Mouse (Mus musculus) midbrain, embryonic 11.5 days (tissue): Measurements from ENCODE around the gene Rerg. TPM values are rescaled to one million over a fixed set of nuclear protein-coding genes. Genes with fewer than 3 reads are reported as not detected.

ENCODE experiments used
- ATAC-seq: fragments of 200-750 bp; cut with Nextera tagmentation; 2 replicates; pipeline ENCODE4 v1.8.0; 2017; ENCODE audit warnings: moderate TSS enrichment, moderate library complexity; ENCODE audit not compliant: low FRiP score
- DNase-seq: peaks from one replicate; pipeline ENCODE4 v3.0.0; 2015; ENCODE audit warnings: low spot score; ENCODE audit errors: missing footprints
- H3K27ac ChIP-seq: fragments of 300-500 bp; sonication (generic); 2 replicates; pipeline ENCODE4 v1.5.1; 2014; ENCODE audit warnings: low read depth, low read length
- H3K27me3 ChIP-seq: fragments of 300-500 bp; sonication (generic); 2 replicates; pipeline ENCODE4 v1.6.1; 2014; ENCODE audit warnings: mild to moderate bottlenecking, low read length, moderate library complexity, mixed read lengths; ENCODE audit not compliant: control insufficient read depth, insufficient read depth
- H3K36me3 ChIP-seq: fragments of 300-500 bp; sonication (generic); 2 replicates; pipeline ENCODE4 v1.6.1; 2014; ENCODE audit warnings: mild to moderate bottlenecking, low read length, moderate library complexity, mixed read lengths; ENCODE audit not compliant: control insufficient read depth, insufficient read depth
- H3K4me1 ChIP-seq: fragments of 300-500 bp; sonication (generic); 2 replicates; pipeline ENCODE4 v1.6.1; 2014; ENCODE audit warnings: low read length; ENCODE audit not compliant: control insufficient read depth, insufficient read depth
- H3K4me2 ChIP-seq: fragments of 300-500 bp; sonication (generic); 2 replicates; pipeline ENCODE4 v1.6.1; 2014; ENCODE audit warnings: mild to moderate bottlenecking, moderate library complexity
- H3K4me3 ChIP-seq: fragments of 300-500 bp; sonication (generic); 2 replicates; pipeline ENCODE4 v1.5.1; 2014; ENCODE audit warnings: low read depth, low read length
- H3K9ac ChIP-seq: fragments of 300-500 bp; sonication (generic); 2 replicates; pipeline ENCODE4 v1.6.1; 2014; ENCODE audit warnings: low read length
- H3K9me3 ChIP-seq: fragments of 300-500 bp; sonication (generic); 2 replicates; pipeline ENCODE4 v1.6.1; 2016; ENCODE audit warnings: low read length; ENCODE audit not compliant: control insufficient read depth
- WGBS: fragments of 180-500 bp; shearing (Covaris S2); extraction: QIAGEN DNeasy Blood & Tissue Kit; methylation state at CpG from one replicate; pipeline ENCODE4 v1.1.7; 2014; 5-methylcytosine and 5-hydroxymethylcytosine counted together
- polyA plus RNA-seq: library from polyadenylated mRNA; unstranded; fragments of >200 nt; fragmentation: Nextera tagmentation; extraction: Ambion mirVana; gene quantifications from 2 replicates; pipeline ENCODE4 v1.2.1, GENCODE M21; 2014

Gene Rerg
- polyA plus RNA-seq, 1 experiment from 2014 or later, result 1.00 TPM

- H3K4me2 ChIP-seq, result peak overlapping the region; percentile 70
- peaks cover 10% of the 10 kb centered on the region for H3K27me3 ChIP-seq
- H3K9ac ChIP-seq, result peak overlapping the region; percentile 26; the same call in 1 of the 2 replicates
- H3K4me3 ChIP-seq, result peak overlapping the region; percentile 34
- no peaks in the 10 kb centered on the region for H3K36me3 ChIP-seq
- H3K9me3 ChIP-seq, result no peaks in the 10 kb centered on the region
- ATAC-seq (peak; percentile 94), DNase-seq (peak; percentile 99)
- no peaks in the 10 kb centered on the region for H3K4me1 ChIP-seq
- 1% methylated on average over 53 of the region's 53 CpGs for WGBS
- H3K27ac ChIP-seq, result no peak overlapping the region
These were observed 927 bp downstream of the Rerg start for GRCm38 (mm10) chr6:137169171-137169968.

DNA sequence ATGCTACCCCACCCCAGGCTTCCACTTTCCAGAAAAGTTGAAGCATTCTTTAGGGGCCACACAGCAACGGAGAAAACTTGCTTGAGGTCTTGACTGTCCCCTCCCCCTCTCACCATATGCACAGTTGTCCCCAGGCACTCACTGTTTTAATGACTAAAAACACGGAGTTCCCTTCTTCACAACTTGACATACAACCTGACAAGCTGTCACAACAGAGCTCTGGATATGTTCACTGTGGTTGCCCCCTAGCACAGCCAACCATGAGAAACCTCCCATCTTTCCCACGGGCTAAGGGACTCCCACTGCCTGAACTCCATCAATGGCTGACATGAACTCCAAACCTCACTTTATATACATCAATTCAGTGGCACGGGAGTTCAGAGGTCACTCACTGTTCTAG lies 3.5 kb downstream of the Rerg start:
- no peaks in the 10 kb centered on the region for H3K9me3 ChIP-seq
- ATAC-seq, result no peak

DNA sequence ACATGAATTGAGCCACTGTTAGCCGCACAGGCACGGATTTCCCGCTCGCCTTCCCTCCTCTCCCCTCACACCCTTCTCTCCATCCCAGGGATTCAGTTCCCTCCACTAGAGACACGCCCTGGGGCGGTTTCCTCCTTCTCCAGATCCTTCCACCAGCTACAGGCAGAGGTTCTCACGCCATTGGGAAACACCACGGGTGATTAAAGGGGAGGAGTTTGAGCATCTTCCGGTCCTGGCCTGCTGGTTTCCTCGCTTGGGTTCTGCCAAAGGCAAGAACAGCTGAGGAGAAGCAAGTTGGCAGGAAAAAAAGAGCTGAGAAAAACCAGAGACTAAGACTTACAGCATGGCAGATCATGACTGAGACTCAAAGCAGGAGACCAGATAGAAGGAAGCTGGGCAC lies 6.7 kb downstream of the Rerg start:
- Histone ChIP-seq H3K4me3 (no peak overlapping the region), H3K4me1 (no peaks in the 10 kb centered on the region), H3K36me3 (no peaks in the 10 kb centered on the region), H3K9ac (no peak overlapping the region), H3K9me3 (no peaks in the 10 kb centered on the region), H3K27ac (no peak overlapping the region), H3K4me2 (no peak overlapping the region), H3K27me3 (peaks cover 2% of the 10 kb centered on the region)
- DNase-seq (no peak), ATAC-seq (no peak)
- WGBS, result 72% methylated on average over 10 of the region's 10 CpGs

More for the DNA sequence above, 3.5 kb downstream of the Rerg start:
- Histone ChIP-seq H3K36me3 (no peaks in the 10 kb centered on the region), H3K9ac (no peak overlapping the region), H3K4me2 (no peak overlapping the region), H3K4me1 (no peaks in the 10 kb centered on the region), H3K27me3 (peaks cover 10% of the 10 kb centered on the region), H3K4me3 (no peak overlapping the region), H3K27ac (no peak overlapping the region)
- WGBS, result 61% methylated on average over 4 of the region's 4 CpGs
- DNase-seq, result no peak

DNA sequence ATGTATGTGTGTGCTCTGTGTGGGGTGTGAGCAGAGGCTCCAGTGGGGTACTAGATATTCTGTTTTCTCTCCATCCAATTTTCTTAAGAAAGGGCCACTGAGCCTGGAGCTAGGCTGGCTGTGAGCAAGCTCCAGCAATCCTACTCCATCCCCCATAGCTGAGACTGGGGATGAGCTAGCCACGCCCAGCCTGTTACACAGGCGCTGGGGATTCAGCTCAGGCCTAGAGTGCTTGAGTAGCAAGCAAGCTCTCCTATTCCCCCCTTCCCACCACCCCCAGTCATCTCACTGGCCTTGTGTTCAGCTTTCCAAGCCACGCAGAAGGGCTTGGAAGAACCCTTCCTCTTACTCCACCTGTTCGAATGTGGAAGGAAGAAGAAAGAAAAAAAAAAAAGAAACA lies 7.2 kb downstream of the Rerg start:
- no peak overlapping the region for H3K4me2 ChIP-seq
- ATAC-seq (no peak), DNase-seq (no peak)
- H3K27me3 ChIP-seq, result no peaks in the 10 kb centered on the region; the same call in none of the 2 replicates
- no peak overlapping the region for H3K27ac ChIP-seq
- H3K4me3 ChIP-seq, result no peak overlapping the region
- H3K36me3 ChIP-seq, result no peaks in the 10 kb centered on the region
- H3K9ac ChIP-seq, result no peak overlapping the region
- no peaks in the 10 kb centered on the region for H3K4me1 ChIP-seq
- 70% methylated on average over 4 of the region's 4 CpGs for WGBS
- H3K9me3 ChIP-seq, result no peaks in the 10 kb centered on the region

- H3K4me3 ChIP-seq, result no peak overlapping the region
- 89% methylated on average over 7 of the region's 7 CpGs for WGBS
- DNase-seq (no peak), ATAC-seq (no peak)
- H3K4me1 ChIP-seq, result no peaks in the 10 kb centered on the region
- no peaks in the 10 kb centered on the region; the same call in 1 of the 2 replicates for H3K27me3 ChIP-seq
- no peak overlapping the region for H3K27ac ChIP-seq
- H3K9ac ChIP-seq, result no peak overlapping the region
- no peaks in the 10 kb centered on the region for H3K36me3 ChIP-seq
- no peaks in the 10 kb centered on the region for H3K9me3 ChIP-seq
- H3K4me2 ChIP-seq, result no peak overlapping the region
These were observed 7.8 kb downstream of the Rerg start for GRCm38 (mm10) chr6:137162481-137162880.

GRCm38 (mm10) chr6:137161491-137162088 lies 8.7 kb downstream of the Rerg start:
- 91% methylated on average over 11 of the region's 11 CpGs for whole genome bisulfite sequencing
- no peak for DNase-seq
- Histone ChIP-seq H3K36me3 (no peaks in the 10 kb centered on the region), H3K27ac (no peak overlapping the region), H3K4me1 (no peaks in the 10 kb centered on the region), H3K4me3 (no peak overlapping the region), H3K4me2 (no peak overlapping the region), H3K9me3 (no peaks in the 10 kb centered on the region), H3K9ac (no peak overlapping the region), H3K27me3 (no peaks in the 10 kb centered on the region)
- ATAC-seq, result no peak

GRCm38 (mm10) chr6:137159372-137159926 lies 10.8 kb downstream of the Rerg start:
- Histone ChIP-seq H3K4me3 (no peak overlapping the region), H3K4me1 (no peaks in the 10 kb centered on the region), H3K27me3 (no peaks in the 10 kb centered on the region), H3K9ac (no peak overlapping the region), H3K36me3 (no peaks in the 10 kb centered on the region), H3K27ac (no peak overlapping the region), H3K9me3 (no peaks in the 10 kb centered on the region), H3K4me2 (no peak overlapping the region)
- DNase-seq (no peak), ATAC-seq (no peak)
- 90% methylated on average over 8 of the region's 8 CpGs for WGBS

- no peaks in the 10 kb centered on the region for H3K4me1 ChIP-seq
- DNase-seq (no peak), ATAC-seq (no peak)
- H3K4me3 ChIP-seq, result no peak overlapping the region
- H3K27me3 ChIP-seq, result no peaks in the 10 kb centered on the region
- no peak overlapping the region for H3K27ac ChIP-seq
- H3K4me2 ChIP-seq, result no peak overlapping the region
- H3K9ac ChIP-seq, result no peak overlapping the region
- 81% methylated on average over 11 of the region's 11 CpGs for WGBS
- no peaks in the 10 kb centered on the region for H3K9me3 ChIP-seq
- H3K36me3 ChIP-seq, result no peaks in the 10 kb centered on the region
These were observed 13.7 kb downstream of the Rerg start for GRCm38 (mm10) chr6:137156437-137157219.
